Mouse (Mus musculus): ENCODE measurements around the gene Skiv2l.
"Not testable (repeated sequence)": the region's sequence is repeated elsewhere in the genome, so short reads cannot be mapped to it uniquely, and the experiment has no call there.

- not testable (repeated sequence) for TF ChIP-seq RAD21 (IDR thresholded peaks at IDR 0.05; ENCODE audit: low read depth, low read length); MAX (IDR thresholded peaks at IDR 0.05; ENCODE audit: low read length); CTCF (conservative IDR thresholded peaks at IDR 0.05 in 1 of 2, IDR thresholded peaks at IDR 0.05 in 1 of 2; ENCODE audit: low read depth in 2 of 2, low read length in 2 of 2); EP300 (IDR thresholded peaks at IDR 0.05; ENCODE audit: low read length); USF1 (IDR thresholded peaks at IDR 0.05; ENCODE audit: low read depth, low read length); POLR2A (IDR thresholded peaks at IDR 0.05; ENCODE audit: low read depth, low read length); ZMIZ1 (IDR thresholded peaks at IDR 0.05; ENCODE audit: low read depth, low read length); ZNF384 (IDR thresholded peaks at IDR 0.05; ENCODE audit: low read depth, low read length); CHD1 (IDR thresholded peaks at IDR 0.05; ENCODE audit: low read depth, low read length); NRF1 (IDR thresholded peaks at IDR 0.05; ENCODE audit: low read depth, low read length); MAZ (IDR thresholded peaks at IDR 0.05; ENCODE audit: low read depth, low read length)
Observed at GRCm38 (mm10) chr17:34800781-34801305, 49.2 kb downstream of the Skiv2l start.
